Mouse (Mus musculus): ENCODE data around the gene Nars2. TPM values are rescaled to one million over a fixed set of nuclear protein-coding genes. Genes with fewer than 3 reads are reported as not detected.

Nars2 gene
- total RNA-seq, 1 experiment from 2014 or later, result 9.4 TPM

DNA sequence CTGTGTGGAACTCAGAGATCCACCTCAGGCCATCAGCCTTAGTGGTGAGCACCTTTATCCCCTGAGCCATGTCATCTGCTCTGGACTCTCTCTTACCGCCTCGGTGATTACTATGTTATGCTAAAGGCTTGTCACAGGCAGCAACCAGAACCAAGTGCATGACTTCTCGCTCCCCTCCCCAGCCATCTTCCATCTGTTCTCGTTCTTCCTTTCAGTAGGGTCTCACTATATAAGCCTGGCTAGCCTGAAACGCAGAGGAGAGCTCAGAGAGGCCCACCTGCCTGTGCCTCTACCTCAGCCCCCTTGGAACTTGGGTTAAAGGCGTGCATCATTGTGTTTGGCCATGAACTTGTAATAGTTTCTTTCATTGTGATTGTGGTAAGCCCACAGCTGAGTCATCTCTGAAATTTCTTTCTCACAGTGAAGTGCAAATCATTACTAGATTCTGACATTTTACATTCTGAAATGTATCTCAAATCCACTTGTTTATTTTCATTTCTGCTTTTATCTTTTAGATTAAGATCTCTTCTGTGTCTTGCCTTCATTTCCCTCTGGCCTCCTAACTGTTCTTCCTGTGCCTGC, 90.7 kb downstream of the Nars2 start:
- no peak for ATAC-seq (replicated peaks; ENCODE audit: low read depth, poor library complexity, severe bottlenecking)

DNA sequence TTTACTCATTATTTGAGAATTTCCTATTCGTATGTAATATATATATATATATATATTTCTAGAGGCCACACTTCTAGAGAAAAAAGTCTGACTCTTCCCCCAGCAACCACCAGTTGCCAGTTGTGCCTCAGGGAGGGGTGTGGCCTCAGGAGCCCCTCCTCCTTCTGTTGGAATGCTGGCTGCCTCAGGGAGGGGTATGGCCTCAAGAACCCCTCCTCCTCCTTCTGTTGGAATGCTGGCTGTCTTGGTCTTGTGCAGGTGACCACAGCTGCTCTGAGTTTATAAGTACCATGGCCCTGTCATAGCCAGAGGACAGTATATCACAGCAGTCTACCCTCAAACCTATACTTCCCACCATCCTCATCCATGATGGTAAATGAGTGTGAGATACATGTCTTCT, 91.7 kb downstream of the Nars2 start:
- ATAC-seq (replicated peaks; ENCODE audit: low read depth, poor library complexity, severe bottlenecking), result no peak

DNA sequence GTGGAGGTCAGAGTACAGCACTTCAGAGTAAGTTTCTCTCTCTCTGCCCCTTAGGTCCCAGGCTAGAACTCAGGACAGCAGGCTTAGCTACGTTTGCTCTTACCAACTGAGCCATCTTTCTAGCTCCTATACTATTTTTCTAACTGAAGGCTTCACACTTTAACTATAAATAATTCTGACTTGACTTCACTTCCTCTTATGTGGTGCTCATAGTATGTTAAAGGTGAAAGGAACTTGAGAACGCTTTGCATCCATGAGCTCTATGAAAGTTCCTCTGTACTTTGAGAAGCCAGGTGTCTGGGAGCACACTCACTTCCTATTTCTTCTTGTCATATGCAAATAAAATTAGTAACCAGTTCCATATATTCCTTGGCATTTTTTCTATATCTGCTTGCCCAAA, 109.7 kb downstream of the Nars2 start:
- ATAC-seq (replicated peaks; ENCODE audit: low read depth, poor library complexity, severe bottlenecking), result no peak

DNA sequence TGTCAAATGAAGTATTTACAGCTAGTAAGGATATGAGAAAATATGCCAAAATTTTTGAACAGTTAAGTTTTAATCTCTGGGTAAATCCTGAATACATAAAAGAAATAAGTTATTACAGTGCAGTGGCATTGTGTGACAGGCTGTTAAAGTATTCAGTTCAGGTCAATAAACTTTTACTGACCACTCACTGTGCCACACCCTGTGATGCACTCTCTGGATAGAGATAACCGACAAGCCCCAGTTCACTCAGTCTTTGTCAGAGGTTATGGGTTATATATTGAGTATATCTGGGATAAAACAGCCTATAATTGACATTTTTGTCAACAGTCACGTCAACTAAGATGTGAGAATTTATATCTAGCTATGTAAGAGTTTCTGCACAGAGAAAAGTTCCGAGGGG, 120.2 kb downstream of the Nars2 start:
- no peak for ATAC-seq (replicated peaks; ENCODE audit: low read depth, poor library complexity, severe bottlenecking)

DNA sequence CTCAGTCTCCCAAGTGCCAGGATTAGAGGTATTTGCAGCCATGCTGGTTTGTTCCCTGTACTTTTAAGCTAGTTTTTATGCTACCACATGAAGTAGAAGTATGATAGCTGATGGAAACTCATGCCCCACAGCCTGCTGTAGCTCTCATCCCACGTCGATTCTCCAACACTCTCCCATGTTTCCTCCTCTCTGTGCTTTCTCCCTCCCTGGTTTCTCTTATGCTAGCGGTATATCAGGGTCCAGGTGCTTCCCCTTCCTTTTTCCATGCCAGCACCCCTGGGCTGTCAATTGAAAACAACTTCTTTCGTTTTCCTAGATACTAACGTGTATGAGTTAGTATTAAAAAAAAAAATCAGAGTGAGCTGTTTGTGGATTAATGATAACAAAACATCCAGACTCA, 120.8 kb downstream of the Nars2 start:
- 0 out of 2 replicates have a peak, but pooled peaks have one; percentile 31 for ATAC-seq (replicated peaks; ENCODE audit: low read depth, poor library complexity, severe bottlenecking)

DNA sequence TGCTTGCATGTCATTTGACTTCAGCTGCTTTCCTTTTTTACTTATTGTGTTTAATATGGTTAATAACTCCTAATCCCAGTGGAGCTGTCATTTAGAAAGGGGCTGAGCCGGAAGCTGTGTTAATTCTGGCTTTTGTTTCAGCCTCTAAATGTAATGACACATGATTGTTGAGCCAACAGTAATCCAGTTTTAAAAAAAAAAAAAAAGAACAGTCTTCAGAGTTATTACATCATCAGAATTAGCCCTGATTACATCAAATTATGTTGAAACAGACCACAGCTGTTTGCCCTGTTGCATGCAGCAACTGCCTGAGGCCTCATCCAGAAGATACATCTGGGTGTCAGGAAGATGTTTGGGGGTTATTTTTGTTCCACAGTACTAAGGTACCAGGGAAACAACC, 123.7 kb downstream of the Nars2 start:
- ATAC-seq (replicated peaks; ENCODE audit: low read depth, poor library complexity, severe bottlenecking), result peak; percentile 45; the same call in 1 of the 2 replicates

DNA sequence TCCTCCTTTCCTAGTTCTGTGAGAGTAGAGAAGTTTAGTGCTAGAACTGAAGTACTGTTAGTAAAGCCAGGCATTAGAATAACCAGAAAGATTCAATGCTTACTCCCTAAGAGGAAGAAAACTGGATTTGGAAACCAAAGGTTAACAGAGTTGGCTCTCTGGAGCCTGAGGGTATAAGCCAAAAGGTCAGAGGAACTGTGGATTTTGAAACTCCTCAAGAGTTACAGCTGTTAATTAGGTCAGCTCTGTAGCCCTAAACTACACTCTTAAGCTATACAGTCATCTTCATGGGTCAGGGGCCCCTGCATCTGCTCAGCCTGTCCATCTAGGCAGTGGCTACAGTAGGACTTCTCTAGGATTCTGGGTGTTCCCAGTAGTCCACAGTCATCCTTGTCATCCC, 125.7 kb downstream of the Nars2 start:
- no peak for ATAC-seq (replicated peaks; ENCODE audit: low read depth, poor library complexity, severe bottlenecking)

DNA sequence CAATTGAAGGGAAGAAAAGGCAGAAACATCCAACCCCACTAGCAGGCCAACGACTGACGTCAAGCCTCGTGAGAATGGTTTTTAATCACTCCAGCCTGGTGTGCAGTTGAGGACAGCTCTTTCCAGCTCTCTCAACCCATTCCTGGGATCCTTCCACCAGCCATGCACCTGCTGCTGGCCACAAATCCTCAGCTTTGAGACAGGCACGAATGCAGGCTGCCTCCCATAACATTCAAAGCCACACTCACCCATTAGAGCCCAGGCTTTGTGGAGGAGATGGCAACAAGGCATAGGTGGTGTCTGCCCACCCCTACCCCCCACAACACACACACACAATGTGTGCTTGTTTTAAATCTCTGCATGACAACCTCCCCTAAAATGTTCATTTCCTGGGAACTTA, 127.4 kb downstream of the Nars2 start:
- no peak for ATAC-seq (replicated peaks; ENCODE audit: low read depth, poor library complexity, severe bottlenecking)

DNA sequence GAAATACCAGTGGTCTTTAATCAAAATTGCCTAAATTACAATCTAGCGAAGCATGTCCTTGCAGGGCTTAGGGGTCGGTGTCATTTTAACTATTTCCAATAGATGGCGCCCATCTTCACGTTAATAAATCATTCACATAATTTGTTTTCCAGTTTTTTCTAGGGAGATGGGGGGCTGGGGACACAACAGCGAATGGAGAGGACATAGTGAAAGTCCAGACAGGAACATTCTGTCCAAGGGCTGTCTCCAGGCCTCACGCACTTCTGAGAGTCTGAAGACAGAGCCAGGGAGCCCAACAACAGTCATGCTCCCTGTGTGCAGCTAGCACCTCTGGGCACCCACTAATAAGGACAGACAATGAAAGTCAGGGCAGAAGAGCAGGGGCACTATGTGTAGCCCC, 127.8 kb downstream of the Nars2 start:
- ATAC-seq (replicated peaks; ENCODE audit: low read depth, poor library complexity, severe bottlenecking), result no peak

DNA sequence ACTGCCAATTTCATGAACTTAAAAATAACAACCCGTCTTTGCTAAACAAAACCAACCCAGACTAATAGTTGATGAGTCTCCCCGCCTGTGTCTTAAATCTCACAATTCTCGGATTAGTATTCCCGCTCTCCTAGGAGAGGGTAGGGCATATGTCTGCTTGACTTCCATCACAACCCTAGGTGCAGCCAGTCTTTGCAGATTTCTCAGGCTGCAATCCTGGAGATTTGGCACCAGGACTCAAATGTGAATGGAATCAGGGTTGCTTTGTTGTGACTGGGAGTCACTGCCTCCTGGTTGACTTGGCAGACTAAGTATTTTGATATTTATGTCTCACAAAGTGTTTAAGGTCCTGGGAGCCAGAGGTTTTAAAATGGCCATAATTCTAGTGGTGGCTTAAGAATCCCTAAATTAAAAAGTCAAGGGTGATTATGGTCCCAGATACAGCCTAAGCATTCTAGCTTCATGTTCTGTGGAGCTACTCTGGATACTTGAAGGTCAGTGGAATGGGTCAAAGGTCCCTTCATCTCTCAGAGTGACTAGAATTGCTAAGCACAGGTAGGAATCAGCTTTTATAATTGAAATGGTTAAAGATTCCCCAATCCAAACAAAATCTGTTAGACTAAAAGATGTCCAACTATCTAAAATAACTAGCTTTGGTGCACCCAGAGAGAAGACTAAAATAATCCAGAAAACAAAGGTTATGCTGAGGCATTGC, 128.5 kb downstream of the Nars2 start:
- no peak for ATAC-seq (replicated peaks; ENCODE audit: low read depth, poor library complexity, severe bottlenecking)

DNA sequence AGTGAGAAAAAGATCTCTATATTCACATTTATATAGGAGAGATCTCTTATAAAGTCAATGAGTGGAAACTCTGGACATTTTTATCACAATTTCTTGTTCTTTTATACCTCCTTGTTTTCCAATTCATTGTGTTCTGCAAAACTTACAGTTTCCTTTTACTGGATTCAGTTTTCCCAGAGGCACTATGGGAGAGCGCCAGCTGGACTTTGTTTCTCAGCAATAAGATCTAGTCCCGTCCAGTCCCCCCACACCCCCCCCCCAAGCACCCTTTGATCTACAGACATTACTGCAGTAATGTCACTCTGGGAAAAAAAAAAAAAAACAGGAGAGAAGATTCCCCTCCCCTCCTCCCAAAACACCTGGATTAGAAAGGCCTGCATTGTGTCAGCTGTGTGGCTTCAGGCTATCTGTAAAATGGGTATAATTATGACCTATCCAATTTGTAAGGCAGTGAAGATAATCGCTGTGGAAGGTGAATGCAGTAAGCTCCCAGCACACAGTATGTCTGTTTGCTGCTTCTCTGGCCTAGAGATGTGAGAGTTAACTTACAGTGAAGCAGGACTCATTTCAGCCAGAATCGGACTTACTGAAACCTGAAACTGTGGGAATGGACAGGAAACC, 129.4 kb downstream of the Nars2 start:
- no peak for ATAC-seq (replicated peaks; ENCODE audit: low read depth, poor library complexity, severe bottlenecking)

DNA sequence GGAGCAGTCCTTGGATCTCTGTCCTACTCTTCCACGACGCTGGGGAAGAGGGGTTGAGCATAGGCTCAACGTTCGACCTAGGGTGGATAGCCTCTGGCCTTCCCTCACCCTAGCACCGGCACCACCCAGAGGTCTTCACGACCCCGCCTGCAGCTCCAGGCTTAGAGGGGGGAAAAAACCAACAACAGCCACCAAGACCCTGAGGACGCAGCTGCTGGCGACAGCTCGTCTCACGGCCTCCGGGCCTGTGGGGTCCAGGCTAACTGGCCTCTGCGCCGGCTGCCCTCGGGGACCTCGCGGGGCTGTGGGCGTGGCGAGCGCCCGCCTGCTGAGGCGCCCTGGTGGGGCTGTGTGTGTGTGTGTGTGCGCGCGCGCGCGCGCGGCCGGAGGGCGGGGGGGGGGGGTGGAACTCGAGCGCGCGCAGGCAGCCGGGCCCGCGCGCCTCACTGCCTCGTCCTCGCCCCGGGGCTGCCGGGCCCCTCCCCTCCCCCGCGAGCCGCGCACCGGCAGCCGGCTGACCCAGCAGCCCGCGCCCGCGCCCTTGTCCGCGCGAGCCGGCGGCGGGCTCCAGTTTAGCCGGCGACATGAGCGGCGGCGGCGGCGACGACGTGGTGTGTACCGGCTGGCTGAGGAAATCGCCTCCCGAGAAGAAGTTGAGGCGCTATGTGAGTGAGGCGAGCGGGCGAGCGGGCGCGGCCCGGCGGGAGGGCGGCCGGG, 130.1 kb downstream of the Nars2 start, which contains the start of gene Gab2:
Gene Gab2 (plus strand): TSS at position 345 of the 717 bp plus-strand sequence.
- ATAC-seq (replicated peaks; ENCODE audit: low read depth, poor library complexity, severe bottlenecking), result peak; percentile 40

DNA sequence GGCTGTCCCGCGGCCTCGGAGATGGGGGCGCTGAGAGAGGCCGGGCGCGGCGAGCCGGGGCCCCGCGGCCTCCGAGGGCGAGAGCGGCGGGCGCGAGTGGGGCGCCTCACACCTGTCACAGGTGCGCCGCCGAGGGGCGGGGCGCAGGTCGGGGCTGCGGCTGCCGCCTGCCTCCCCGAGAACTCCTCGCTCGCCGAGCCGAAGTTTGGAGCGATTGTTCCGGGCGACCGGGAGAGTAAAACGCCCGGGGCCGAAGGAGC, 130.6 kb downstream of the Nars2 start:
- no peak for ATAC-seq (replicated peaks; ENCODE audit: low read depth, poor library complexity, severe bottlenecking)

DNA sequence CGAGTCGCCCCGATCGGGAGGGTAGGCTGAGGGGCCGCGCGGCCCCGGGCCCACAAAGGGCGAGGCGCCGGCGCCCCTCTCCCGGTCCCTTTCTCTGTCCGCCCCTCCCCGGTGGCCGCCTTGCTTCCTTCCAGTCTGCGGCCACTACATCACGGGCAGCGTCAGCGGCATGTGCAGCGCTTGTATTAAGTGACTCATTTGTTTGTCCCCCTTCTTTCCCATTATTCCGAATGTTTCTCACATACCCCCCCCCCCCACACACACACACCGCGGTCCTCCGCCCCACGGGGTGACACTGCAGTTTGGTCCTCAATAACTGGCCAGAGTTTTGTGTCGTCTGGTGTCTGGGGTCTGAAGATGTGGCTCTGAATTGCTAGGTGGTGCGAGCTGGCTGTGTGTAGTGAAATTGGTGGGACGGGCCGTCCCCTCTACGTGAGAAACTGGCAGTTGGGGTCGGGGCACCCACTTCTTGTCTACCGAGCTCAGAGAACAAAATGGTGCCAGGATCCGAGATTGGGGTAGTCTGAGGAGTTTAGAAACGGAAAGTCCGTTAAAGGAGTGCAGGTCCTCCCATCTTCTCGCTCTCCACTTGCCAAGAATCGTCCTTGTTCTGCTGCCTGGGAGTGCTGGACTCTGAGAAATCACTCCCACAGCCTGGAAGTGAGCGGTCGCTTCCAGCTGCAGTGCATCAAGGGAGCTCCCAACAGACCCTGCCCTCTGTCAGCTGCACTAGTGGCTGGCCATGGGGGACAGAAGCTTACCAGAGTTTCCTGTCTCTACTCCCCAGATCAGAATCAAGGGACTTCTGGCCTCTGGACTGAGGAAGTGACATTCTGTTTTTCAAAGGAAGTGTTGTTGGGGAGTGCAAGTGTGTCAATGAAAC, 131.2 kb downstream of the Nars2 start:
- ATAC-seq (replicated peaks; ENCODE audit: low read depth, poor library complexity, severe bottlenecking), result peak; percentile 71

DNA sequence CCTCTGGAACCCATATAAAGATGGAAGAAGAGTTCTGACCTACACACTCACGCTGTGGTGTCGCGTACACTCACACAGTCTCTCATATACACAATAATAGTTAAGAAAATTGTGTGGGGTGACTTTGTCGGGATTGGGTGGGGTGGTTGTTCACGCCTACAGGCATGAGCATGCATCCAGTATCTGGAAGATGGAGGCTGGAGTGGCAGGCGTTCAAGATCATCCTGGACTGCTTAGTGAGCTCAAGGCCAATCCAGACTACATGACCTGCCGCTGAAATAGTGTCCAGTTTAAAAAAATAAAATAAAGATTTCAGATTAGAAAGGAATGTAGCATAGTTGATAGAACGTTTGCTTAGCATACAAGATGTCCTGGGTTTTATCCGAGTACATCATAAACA, 132.3 kb downstream of the Nars2 start:
- ATAC-seq (replicated peaks; ENCODE audit: low read depth, poor library complexity, severe bottlenecking), result no peak

DNA sequence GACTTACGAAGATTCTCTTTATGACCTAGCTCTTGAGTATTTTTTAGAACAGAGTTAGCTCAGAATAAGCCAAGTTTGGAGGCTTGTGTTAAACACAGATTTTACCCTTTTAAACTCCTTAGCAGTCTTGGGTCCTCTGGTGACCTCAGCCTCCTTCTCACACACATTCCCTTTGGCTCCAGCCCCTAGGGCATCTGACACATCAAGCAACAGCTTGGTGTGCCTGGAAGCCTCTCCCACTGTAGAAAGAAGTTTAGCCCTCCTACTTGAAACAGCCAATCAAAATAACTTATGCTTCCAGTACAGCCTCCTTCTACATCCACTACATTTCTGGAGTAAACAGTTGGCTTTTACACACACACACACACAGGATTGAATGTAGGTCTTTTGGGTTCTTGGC, 132.9 kb downstream of the Nars2 start:
- no peak for ATAC-seq (replicated peaks; ENCODE audit: low read depth, poor library complexity, severe bottlenecking)

DNA sequence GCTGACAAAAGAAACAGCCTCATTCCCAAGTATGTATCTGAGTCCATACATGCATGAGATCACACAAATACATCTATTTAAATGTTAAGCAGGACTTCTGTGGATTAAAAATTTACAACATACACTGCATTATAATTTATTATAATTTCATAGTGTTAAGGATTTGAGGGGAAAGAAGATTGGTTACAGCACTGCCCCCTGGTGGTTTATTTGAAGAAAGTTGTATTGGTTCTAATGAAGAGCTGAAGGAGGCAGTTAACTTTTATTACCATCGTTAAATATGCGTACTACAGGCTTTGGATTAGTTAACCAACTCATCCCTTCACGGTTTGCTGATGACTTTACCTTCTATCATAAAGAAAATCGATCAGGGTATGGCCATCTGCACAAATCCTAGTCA, 134.0 kb downstream of the Nars2 start:
- ATAC-seq (replicated peaks; ENCODE audit: low read depth, poor library complexity, severe bottlenecking), result no peak; the same call in 1 of the 2 replicates

DNA sequence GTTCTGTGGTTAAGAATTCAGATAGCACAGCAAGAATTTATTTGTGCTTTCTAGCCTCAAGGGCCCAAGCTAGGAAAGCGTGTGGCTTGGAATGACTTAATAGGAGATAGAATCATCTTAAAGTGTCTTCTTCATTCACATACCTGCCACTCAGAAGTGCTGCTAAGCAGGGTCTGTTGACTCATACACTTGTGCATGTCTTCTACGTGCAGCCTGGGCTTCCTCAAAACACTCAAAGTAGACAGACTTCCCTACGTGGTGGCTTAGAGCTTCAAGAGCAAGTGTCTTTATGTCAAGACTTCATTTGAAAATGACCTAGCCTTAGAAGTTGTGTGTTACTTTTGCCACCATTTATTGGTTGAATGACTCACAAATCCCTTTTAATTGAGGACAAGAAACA, 142.9 kb downstream of the Nars2 start:
- no peak for ATAC-seq (replicated peaks; ENCODE audit: low read depth, poor library complexity, severe bottlenecking)

DNA sequence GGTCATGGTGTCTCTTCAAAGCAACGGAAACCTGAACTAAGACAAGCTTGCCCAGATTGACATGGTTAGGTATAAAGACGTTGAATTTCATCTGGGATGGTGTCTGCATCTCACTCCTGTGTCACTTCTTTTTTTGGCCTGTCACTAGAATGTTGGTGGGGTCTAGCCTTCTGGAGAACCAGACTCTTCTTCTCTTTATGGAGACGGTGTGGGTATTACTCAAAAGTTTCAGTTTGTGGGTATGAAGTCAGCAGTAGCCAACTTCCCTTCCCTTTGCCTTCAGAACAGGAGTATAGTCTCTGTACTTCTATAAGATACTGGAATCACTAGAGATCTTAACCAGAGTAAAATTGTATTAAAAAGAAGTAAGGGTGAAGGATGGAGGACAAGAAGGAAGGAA, 156.8 kb downstream of the Nars2 start:
- ATAC-seq (replicated peaks; ENCODE audit: low read depth, poor library complexity, severe bottlenecking), result 0 out of 2 replicates have a peak, but pooled peaks have one; percentile 36

Data from common myeloid progenitor, adult 5-6 weeks (primary cell).